Mouse (Mus musculus) heart, embryonic 16.5 days (tissue): ENCODE results near the gene Emc10. TPM values are rescaled to one million over a fixed set of nuclear protein-coding genes. Genes with fewer than 3 reads are reported as not detected.

ENCODE experiments used
- ATAC-seq: fragments of 200-750 bp; cut with Nextera tagmentation; replicated peaks from 2 replicates; pipeline ENCODE4 v1.8.0; 2017; ENCODE audit warnings: moderate number of reproducible peaks; ENCODE audit not compliant: insufficient read depth, low FRiP score; ENCODE audit errors: extremely low read depth
- H3K27ac ChIP-seq: fragments of 300-500 bp; sonication (generic); 2 replicates; pipeline ENCODE4 v1.5.1; 2014; ENCODE audit warnings: mild to moderate bottlenecking, low read length, control low read depth, moderate library complexity
- H3K27me3 ChIP-seq: fragments of 300-500 bp; sonication (generic); 2 replicates; pipeline ENCODE4 v1.6.1; 2014; ENCODE audit warnings: low read length, mixed read lengths; ENCODE audit not compliant: control insufficient read depth, insufficient read depth
- H3K36me3 ChIP-seq: fragments of 300-500 bp; sonication (generic); 2 replicates; pipeline ENCODE4 v1.6.1; 2014; ENCODE audit not compliant: control insufficient read depth, insufficient read depth
- H3K4me1 ChIP-seq: fragments of 300-500 bp; sonication (generic); 2 replicates; pipeline ENCODE4 v1.6.1; 2014; ENCODE audit warnings: low read length, mixed read lengths; ENCODE audit not compliant: control insufficient read depth, insufficient read depth
- H3K4me2 ChIP-seq: fragments of 300-500 bp; sonication (generic); 2 replicates; pipeline ENCODE4 v1.6.1; 2014; ENCODE audit warnings: low read depth, mild to moderate bottlenecking, control low read depth, low read length
- H3K4me3 ChIP-seq: fragments of 300-500 bp; sonication (generic); 2 replicates; pipeline ENCODE4 v1.5.1; 2014; ENCODE audit warnings: mild to moderate bottlenecking, control low read depth, low read length
- H3K9ac ChIP-seq: fragments of 300-500 bp; sonication (generic); 2 replicates; pipeline ENCODE4 v1.6.1; 2014; ENCODE audit warnings: low read length, control low read depth
- H3K9me3 ChIP-seq: fragments of 300-500 bp; sonication (generic); replicated peaks from 2 replicates; pipeline ENCODE4 v1.6.1; 2016; ENCODE audit warnings: low read length; ENCODE audit not compliant: control insufficient read depth
- WGBS: fragments of 180-500 bp; shearing (Covaris S2); extraction: QIAGEN DNeasy Blood & Tissue Kit; methylation state at CpG from one replicate; pipeline ENCODE4 v1.1.7; 2014; 5-methylcytosine and 5-hydroxymethylcytosine counted together
- polyA plus RNA-seq: library from polyadenylated mRNA; unstranded; fragments of >200 nt; fragmentation: Nextera tagmentation; extraction: Ambion mirVana; gene quantifications from 2 replicates; pipeline ENCODE4 v1.2.1, GENCODE M21; 2015

Emc10 gene
- polyA plus RNA-seq, 1 experiment from 2014 or later: 88.7 TPM

- 6% methylated on average over 40 of the region's 40 CpGs for WGBS
- ATAC-seq: peak; percentile 26; the same call in 1 of the 2 replicates
- Histone ChIP-seq H3K36me3 (no peaks in the 10 kb centered on the region), H3K27ac (0 out of 2 replicates have a peak overlapping the region, but pooled peaks have one; percentile 20), H3K4me2 (peak overlapping the region; percentile 82), H3K4me1 (peaks cover 15% of the 10 kb centered on the region), H3K9ac (peak overlapping the region; percentile 75), H3K4me3 (peak overlapping the region; percentile 39), H3K9me3 (no peaks in the 10 kb centered on the region), H3K27me3 (peaks cover 18% of the 10 kb centered on the region)
Measured at GRCm38 (mm10) chr7:44527483-44528398, 31.4 kb upstream of the Emc10 start.

DNA sequence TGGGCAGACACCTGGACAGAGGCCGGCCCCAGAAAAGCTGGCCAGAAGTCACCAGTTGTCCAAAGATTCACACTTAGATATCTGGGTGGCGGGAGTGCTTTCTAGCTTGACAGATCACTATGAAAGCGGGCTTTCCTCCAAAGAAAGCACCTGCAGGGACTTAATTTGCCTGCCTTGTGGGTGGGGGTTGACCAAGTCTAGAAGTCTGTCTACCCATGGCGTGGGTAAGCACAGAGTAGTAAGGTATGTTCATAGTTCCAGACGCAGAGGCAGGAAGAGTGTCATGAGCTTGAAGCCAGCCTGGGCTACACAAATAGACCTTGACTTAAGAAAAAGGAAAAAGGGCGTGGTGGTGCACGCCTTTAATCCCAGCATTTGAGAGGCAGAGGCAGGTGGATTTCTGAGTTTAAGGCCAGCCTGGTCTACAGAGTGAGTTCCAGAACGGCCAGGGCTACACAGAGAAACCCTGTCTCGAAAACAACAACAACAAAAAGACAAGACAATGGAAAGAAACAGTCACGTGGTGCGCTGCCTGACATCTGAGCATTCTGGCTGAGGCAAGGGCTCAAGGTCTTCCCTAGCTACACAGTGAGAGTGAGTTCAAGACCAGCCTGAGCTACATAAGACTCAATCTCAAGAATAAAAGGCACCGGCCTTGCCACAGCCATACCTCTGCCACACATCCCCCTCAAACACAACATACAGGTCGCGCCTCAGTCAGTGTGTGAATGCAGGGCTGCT lies 30.3 kb upstream of the Emc10 start:
- ATAC-seq: no peak
- H3K9me3 ChIP-seq: no peaks in the 10 kb centered on the region
- no peaks in the 10 kb centered on the region for H3K36me3 ChIP-seq
- H3K4me2 ChIP-seq: no peak overlapping the region
- H3K27me3 ChIP-seq: peaks cover 28% of the 10 kb centered on the region
- peaks cover 16% of the 10 kb centered on the region for H3K4me1 ChIP-seq
- WGBS: 83% methylated on average over 14 of the region's 14 CpGs
- no peak overlapping the region for H3K4me3 ChIP-seq
- H3K9ac ChIP-seq: no peak overlapping the region
- no peak overlapping the region for H3K27ac ChIP-seq

GRCm38 (mm10) chr7:44525126-44525832 lies 28.9 kb upstream of the Emc10 start:
- peaks cover 37% of the 10 kb centered on the region for H3K27me3 ChIP-seq
- H3K36me3 ChIP-seq: no peaks in the 10 kb centered on the region
- peak overlapping the region; percentile 62 for H3K4me2 ChIP-seq
- no peaks in the 10 kb centered on the region for H3K9me3 ChIP-seq
- peak overlapping the region; percentile 64 for H3K27ac ChIP-seq
- peak; percentile 71 for ATAC-seq
- WGBS: 18% methylated on average over 22 of the region's 22 CpGs
- peaks cover 17% of the 10 kb centered on the region for H3K4me1 ChIP-seq
- H3K9ac ChIP-seq: peak overlapping the region; percentile 65
- peak overlapping the region; percentile 29 for H3K4me3 ChIP-seq

GRCm38 (mm10) chr7:44524502-44524901 lies 28.2 kb upstream of the Emc10 start, which contains the start of gene Mybpc2:
Gene Mybpc2 (minus strand): TSS chr7:44524656.
- Histone ChIP-seq H3K4me2 (peak within 1 kb of the TSS; percentile 62), H3K27me3 (peaks cover 37% of the 10 kb centered on the region), H3K4me3 (peak within 1 kb of the TSS; percentile 29), H3K4me1 (peaks cover 17% of the 10 kb centered on the region), H3K9me3 (no peaks in the 10 kb centered on the region; the same call in 1 of the 2 replicates), H3K36me3 (no peaks in the 10 kb centered on the region), H3K9ac (peak within 1 kb of the TSS; percentile 65), H3K27ac (peak within 1 kb of the TSS; percentile 64)
- ATAC-seq: peak; percentile 38; the same call in 1 of the 2 replicates
- WGBS: 25% methylated on average over 12 of the region's 12 CpGs

DNA sequence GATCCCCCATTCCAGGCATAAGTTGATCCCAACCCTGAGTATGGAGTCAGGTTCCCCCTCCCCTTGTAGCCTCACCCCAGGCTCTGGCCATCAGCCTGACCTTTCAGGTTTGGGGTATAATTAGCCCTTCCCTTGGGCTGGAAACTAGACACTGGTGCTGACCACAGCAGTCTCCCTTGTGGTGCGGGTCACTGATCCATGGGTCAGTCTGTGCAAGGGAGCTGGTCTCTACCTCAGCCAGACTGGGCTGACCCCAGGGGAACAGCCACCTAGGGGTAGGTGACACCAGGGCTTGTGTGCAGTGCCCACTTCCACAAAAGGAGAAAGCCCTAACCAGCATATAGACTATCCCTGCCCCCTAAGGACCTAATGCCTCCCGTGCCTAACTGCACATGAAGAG lies 26.7 kb upstream of the Emc10 start:
- 71% methylated on average over 2 of the region's 2 CpGs for WGBS

GRCm38 (mm10) chr7:44521710-44522109 lies 25.4 kb upstream of the Emc10 start:
- Histone ChIP-seq H3K4me3 (0 out of 2 replicates have a peak overlapping the region, but pooled peaks have one; percentile 3), H3K9ac (no peak overlapping the region), H3K36me3 (no peaks in the 10 kb centered on the region), H3K4me1 (peaks cover 17% of the 10 kb centered on the region), H3K27ac (no peak overlapping the region), H3K9me3 (no peaks in the 10 kb centered on the region; the same call in 1 of the 2 replicates), H3K27me3 (peaks cover 31% of the 10 kb centered on the region), H3K4me2 (peak overlapping the region; percentile 16)
- no peak for ATAC-seq
- 2% methylated on average over 20 of the region's 20 CpGs for WGBS

More for the DNA sequence above, 26.7 kb upstream of the Emc10 start:
- ATAC-seq: no peak
- Histone ChIP-seq H3K36me3 (no peaks in the 10 kb centered on the region), H3K27ac (no peak overlapping the region), H3K27me3 (peaks cover 33% of the 10 kb centered on the region), H3K9me3 (no peaks in the 10 kb centered on the region; the same call in 1 of the 2 replicates), H3K4me1 (peaks cover 17% of the 10 kb centered on the region), H3K4me2 (no peak overlapping the region), H3K9ac (no peak overlapping the region), H3K4me3 (no peak overlapping the region)

DNA sequence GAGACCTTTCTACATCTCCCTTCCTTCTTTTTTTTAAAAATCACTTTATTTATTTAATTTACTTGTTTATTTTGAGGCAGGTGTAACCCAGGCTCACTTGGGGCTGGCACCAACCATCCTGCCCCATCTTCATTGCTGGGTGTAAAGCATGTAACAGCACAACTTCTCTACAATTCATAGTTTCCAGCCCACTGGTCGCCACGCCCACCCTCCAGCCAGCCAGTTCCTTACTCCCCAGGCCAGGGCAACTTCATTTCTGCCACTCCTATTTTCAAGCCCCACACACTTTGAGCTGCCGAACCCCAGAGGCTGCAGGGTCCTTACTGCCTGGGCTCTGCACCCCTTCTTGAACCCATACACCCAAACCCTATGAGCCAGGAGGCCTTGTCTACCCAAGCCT lies 24.7 kb upstream of the Emc10 start:
- Histone ChIP-seq H3K4me3 (no peak overlapping the region), H3K4me1 (peaks cover 17% of the 10 kb centered on the region), H3K9ac (no peak overlapping the region), H3K9me3 (no peaks in the 10 kb centered on the region; the same call in 1 of the 2 replicates), H3K36me3 (no peaks in the 10 kb centered on the region), H3K4me2 (no peak overlapping the region), H3K27me3 (peaks cover 31% of the 10 kb centered on the region), H3K27ac (no peak overlapping the region)
- whole genome bisulfite sequencing: 69% methylated on average over 3 of the region's 3 CpGs
- no peak for ATAC-seq

GRCm38 (mm10) chr7:44519240-44519913 lies 23.0 kb upstream of the Emc10 start:
- Histone ChIP-seq H3K36me3 (no peaks in the 10 kb centered on the region), H3K4me2 (no peak overlapping the region), H3K4me1 (peaks cover 4% of the 10 kb centered on the region), H3K27me3 (peaks cover 31% of the 10 kb centered on the region), H3K4me3 (no peak overlapping the region), H3K9ac (no peak overlapping the region), H3K27ac (no peak overlapping the region), H3K9me3 (no peaks in the 10 kb centered on the region; the same call in 1 of the 2 replicates)
- WGBS: 62% methylated on average over 9 of the region's 9 CpGs
- ATAC-seq: no peak
